Mouse (Mus musculus): ENCODE data around the gene Tgm1.
A peak's percentile ranks its signal among the peaks of the same experiment; 100 is the strongest.

Gene Tgm1

DNA sequence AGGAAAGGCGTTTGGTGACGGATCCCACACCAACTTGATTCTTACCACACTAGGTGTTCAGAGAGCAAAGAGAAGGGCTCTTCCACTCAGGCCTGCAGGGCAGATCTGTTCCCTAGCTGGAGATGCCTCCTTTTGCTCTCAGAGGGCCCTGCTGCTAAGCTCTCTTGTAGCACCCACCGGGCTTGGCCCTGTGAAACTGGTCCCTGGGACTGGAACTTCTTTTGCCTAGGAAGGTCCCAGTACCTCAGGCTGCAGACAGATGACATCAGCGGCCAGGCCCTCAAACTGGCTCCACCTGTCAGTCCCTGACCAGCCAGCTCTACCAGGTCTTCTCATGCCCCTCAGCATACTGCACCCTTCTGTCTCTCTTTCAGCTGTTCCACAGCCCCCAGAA, at the start of gene Tgm1:
Tgm1 (minus strand) TSS at position 198 of the 394 bp plus-strand sequence.
- no peak for DNase-seq

DNA sequence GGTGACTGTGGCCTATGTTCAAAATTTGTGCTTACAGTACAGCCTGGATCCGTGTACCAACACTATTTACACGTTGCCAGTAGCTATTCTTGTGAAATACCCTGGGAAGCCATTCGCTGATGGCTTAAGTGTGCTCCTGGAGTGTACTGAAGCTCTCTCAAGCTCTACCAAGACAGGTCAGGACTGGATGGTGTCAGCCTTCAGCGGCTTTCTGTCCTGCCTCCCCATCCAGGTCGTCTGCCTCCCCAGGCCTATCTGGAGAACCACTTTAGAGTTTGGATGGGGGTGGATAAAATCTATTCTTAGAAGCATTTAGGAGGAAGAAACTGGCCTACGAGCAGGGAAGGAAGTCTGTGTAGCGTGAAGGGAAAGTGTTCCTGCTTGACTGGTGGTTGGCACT, 49.4 kb upstream of the Tgm1 start:
- DNase-seq = no peak

DNA sequence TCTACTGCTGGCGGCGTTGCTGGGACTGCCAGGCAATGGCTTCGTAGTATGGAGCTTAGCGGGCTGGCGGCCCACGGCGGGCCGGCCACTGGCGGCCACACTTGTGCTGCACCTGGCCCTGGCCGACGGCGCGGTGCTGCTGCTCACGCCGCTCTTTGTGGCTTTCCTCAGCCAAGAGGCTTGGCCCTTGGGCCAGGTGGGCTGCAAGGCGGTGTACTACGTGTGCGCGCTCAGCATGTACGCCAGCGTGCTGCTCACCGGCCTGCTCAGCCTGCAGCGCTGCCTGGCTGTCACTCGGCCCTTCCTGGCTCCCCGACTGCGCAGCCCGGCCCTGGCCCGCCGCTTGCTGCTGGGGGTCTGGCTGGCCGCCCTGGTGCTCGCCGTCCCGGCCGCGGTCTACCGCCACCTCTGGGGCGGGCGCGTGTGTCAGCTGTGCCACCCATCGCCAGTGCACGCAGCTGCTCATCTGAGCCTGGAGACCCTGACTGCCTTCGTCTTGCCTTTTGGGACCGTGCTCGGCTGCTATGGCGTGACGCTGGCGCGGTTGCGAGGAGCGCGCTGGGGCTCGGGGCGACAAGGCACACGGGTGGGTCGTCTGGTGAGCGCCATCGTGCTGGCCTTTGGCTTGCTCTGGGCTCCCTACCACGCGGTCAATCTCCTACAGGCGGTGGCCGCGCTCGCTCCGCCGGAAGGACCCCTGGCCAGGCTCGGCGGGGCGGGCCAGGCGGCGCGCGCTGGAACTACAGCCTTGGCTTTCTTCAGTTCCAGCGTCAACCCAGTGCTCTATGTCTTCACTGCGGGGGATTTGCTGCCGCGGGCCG, 48.5 kb upstream of the Tgm1 start:
- DNase-seq = no peak

DNA sequence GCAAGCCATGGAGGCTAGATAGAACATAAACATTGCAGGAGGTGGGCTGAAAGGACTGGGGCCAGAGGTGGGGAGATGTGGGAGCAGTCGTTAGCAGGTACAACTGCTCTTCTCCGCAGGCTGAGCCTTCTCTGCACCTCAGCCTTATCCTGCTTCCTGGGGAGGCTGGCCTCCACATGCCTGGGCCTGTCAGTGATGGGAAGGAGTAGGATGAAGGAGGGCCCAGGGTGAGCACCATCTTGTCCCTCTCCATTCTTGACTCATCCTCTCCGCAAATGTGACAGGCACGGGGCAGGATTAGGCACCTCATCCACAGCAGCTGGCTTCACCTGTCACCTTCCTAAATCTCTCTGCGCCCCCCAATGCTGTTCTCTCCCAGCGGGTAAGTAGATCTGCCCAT, 47.4 kb upstream of the Tgm1 start, which contains the start of gene Ltb4r2:
Ltb4r2 (plus strand) TSS at position 266 of the 400 bp plus-strand sequence.
- no peak for DNase-seq

DNA sequence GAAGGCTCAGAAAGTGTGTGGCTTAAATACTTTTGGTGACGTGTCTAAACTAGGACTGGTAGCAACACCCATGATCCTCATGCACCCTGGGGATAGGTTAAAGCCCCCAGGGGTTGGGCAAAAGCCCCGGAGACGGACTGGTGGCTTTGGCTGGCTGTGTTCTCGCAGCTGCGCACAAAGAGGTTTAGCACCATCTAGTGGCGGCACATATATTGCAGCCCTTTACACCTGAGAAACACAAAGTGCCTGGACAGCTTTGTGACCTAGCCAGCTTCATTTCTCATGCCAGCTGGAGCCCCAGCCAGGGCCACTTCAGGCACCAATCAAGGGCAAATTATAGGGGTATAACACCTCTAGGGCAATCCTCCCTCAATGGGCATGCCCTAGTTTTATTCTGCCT, 46.4 kb upstream of the Tgm1 start:
- peak; percentile 80 for DNase-seq

DNA sequence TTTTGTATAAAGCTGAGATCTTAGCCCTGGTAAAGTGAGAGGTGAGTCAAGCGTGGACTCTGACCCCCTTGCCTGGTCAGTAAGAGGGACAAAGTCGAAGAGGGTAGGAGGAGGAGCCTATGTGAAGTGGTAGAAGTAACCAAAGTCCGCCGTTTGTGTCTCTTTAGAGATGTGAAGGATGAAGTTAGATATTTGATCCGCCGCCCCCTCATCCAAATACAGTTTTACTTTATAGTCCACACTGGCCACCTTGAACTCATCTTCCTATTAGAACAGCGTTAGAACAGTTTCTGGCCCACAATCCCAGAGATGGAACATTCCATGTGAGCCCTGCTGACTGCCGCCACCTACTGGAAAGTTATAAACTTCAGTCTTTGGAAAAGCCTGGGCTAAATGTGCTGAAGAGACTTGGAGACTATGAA, 44.6 kb upstream of the Tgm1 start, which contains the start of gene Cideb:
Cideb (minus strand) TSS at position 96 of the 422 bp plus-strand sequence.
- DNase-seq = no peak

DNA sequence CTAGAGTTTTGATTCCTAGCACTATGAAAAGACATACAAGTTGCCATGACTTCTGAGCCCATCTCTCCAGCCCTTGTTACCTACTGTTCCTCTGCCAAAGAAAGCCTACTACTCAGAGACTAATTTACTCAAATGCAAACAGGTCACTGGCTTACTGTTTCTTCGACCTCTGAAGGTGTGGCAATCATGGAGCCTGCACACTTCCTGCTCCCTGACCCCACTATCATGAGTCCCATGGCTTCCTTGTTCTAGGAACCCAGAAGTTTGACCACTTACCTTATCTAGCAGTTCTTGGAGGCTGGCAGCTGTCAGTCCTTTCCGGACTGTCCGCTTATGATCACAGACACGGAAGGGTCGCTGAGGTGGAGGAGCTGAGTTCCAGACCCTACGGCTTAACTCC, 43.8 kb upstream of the Tgm1 start:
- DNase-seq = no peak

DNA sequence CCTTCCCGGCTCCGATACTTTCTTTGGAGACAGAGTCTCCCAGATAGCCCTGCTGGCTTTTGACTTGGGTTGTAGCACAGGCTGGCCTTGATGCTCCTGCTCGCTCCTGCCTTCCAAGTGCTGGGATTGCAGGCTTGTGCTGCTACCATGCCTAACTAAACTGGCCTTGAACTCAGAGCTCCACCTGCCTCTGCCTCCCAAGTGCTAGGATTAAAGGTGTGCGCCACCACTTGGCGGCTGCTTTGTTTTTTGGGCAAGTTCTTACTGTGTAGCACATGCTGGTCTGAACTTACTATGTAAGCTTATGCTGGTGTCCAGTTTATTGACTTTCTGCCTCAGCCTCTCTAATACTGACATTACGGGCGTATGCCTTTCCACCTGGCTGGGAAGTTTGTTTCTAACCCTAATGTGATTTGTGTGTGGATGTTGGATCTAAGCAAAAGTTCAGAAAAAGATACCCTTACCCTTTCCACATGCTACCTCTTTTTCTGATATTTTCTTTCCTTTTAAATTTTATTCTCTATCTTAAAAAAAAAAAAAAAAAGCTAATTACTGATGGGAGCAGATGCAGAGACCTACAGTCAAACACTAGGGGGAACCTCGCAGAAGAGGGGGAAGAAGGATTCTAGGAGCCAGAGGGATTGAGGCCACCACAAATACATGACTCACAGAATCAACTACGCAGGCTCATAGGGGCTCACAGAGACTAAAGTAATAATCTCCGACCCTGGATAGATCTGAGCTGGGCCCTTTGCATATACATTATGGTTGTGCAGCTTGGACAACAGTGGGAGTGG, 33.5 kb upstream of the Tgm1 start:
- no peak for DNase-seq

DNA sequence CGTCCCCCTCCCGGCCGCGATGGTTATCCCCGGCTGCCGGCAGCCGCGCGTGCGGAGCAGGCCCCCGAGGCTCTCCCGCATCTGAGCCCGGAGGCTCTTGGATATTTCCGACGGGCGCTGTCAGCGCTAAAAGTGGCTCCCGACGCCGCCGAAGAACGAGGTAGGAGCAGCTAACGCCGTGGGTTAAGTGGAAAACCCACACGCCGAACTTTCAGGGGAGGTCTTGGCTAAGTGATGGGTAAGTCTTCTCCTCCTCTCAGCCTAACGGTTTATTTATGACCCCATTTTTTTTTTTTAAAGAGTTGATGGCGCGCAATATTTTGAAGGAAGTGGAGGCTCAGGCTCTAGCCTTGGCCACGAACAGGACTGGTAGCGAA, 32.1 kb upstream of the Tgm1 start:
- DNase-seq = no peak

DNA sequence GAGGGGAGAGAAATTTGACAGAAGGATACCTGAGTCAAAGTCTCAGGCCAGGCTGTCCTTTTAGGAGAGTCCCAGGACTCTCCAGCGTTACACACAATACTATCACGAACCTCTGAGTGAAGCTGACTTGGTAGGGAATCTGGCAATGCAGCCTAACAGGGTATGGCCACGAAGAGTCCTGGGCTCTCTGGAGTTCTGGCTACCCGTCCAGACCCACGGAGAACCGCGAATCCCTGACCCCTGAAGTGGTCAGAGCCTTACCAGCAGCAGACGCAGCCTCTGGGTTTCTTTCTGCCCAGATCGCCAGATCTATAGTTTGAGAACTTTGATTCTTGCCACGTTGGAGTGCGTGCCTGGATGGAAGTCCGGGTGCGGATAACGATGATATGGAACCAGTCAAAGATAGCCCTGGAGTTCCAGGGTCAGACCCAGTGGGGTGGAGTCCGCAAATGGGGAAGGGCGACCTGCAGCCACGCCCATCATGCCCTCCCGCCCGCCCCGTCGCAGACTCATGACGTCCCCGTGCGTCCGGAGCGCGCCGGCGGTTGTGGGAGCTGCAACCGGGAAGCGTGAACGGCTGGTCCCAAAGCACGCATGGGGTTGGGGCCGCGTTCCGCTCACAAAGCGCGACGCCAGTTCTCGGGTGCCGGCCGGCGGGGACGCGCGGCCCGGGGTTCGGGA, 31.6 kb upstream of the Tgm1 start, which contains the start of the genes Dhrs1 and Nop9:
Dhrs1 (minus strand) TSS at position 511 of the 681 bp plus-strand sequence.
Nop9 (plus strand) TSS at position 514 of the 681 bp plus-strand sequence.
- DNase-seq = peak; percentile 77

DNA sequence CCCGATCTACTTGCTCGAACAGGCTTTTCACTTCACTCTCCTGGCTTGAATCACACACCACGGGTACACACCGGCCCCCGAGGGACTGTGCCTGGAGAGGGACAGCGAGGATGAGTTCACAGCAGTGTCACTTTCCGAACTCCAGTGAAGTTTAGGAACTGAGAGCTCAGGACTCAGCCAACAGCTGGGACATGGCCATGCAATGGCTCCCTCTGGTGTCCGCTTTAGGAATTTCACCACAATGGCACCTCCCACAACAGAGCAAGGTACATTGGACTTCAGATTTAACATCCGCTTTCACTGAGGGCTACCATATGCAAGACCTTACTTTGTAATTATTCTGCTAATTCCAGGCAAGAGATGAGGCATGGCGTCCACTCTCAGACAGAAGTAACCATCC, 30.0 kb upstream of the Tgm1 start:
- DNase-seq = peak; percentile 68

DNA sequence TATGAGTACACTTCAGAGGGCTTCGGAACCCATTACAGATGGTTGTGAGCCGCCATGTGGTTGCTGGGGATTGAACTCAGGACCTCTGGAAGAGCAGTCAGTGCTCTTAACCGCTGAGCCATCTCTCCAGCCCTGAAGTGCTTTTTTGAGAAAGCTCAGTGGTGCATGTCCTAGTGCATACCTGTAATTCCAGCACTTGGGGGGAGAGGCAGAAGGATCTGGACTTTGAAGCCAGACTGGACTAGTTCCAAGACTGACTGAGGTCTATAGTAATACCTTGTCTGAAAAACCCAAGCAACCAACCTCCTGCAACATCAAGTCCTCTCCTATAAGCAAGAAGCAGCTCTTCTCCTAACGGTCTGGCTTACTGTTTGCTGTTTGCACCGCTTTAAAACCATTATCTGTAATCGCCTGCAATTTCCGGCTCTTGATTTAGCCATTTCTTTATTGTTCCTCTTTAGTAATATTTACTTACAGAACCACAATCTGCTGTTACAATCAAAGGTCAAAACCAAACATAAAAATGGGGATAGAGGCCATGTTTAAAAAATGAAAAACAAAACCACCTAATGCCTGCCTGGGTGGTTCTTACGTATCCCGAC, 23.5 kb upstream of the Tgm1 start:
- DNase-seq = no peak

DNA sequence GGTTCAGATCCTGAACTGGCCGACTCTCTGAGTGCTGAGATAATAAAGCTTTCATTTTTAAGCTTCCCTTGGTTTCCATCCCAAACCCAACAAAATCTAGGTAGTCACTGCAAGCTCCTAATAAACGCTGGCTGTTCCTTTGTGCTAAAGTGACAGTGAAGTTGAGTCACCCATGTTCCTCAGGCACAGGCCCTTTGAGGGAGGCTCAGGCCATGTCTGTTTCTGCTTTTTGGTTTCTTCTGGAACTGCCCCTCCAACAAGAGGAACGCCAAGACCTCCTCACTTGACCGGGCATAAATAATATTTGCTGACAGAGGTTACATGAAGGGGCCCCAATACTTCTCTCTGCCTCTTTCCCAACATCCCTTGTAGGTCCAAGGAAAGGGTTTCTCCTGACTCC, 22.0 kb upstream of the Tgm1 start:
- DNase-seq = no peak

DNA sequence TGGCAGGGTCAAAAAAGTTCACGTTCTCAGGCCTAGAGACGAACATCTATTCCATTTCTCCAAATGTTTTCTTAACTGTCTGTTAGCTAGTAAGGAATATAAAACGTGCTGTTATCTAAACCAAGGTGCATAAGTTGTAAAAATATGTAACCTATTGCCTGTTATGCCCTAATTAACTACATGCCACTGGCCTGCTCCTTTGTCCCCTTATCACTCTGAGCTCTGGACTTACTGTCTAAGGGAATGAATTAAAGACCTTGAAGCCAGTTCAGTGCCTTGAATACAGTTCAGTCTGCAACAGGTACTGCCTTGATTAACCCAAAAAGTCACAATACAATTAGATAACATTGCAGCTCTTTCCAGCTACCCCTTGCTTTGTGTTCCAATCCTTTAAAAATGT, 21.6 kb upstream of the Tgm1 start:
- no peak for DNase-seq

DNA sequence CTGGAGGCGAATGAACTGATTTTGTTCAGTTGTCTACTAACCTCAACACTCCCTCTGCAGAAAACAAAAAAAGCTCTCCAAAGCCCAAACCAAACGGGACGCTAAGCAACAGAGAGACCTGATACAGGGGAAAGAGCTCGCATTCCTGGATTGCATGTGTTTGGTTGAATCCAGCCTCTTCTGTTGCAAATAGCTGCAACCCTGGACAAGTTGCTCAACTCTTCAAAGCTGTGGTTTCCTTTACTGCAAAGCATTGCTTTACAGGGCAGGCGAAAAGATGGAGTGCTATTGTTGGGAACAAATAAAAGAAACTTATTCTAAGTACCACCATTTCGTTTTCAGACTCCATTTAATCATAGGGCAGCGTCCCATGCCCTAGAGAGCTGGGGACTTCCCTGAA, 21.1 kb upstream of the Tgm1 start:
- DNase-seq = no peak

DNA sequence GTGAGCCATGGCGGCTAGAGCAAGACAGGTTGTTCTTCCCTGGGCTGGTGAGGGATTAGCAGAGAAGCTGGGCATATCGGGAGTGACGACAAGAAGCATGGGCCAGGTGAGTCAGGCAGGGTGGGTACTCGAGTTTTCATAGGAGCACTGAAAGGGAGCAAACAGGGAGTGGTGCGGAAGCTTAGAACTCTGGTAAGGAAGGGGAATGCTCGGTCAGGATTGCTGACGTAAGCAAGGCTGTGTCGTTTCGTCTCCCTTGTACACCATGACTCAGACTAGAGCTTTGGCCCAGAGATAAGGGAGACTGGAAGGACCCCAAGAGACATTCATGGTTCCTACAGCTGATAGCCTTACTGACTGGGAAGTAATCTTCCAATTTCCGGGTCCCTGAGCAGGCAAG, 20.2 kb upstream of the Tgm1 start:
- no peak for DNase-seq

DNA sequence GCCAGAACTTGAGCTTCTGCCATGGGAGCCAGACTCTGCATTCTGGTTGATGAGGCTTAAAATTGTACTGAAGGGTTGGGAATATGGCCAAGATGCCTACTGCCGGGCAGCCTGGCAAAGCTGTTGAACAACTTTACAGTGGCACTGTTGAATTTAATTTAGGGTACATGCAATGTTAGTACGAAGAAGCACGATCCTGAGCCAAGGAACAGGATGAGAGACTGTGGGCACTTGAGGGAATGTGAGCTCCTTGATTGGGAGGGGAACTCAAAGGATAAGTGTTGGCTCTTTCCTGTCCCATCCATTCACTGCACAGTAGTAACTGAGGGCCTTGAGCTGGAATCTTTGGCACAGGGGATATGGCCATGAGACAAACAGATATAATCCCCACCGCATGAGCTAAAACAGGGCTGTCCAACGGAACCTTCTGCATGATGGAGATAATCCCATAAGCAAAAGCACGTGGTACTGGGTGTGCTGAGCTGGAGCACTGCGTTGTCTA, 16.9 kb upstream of the Tgm1 start:
- DNase-seq = no peak

DNA sequence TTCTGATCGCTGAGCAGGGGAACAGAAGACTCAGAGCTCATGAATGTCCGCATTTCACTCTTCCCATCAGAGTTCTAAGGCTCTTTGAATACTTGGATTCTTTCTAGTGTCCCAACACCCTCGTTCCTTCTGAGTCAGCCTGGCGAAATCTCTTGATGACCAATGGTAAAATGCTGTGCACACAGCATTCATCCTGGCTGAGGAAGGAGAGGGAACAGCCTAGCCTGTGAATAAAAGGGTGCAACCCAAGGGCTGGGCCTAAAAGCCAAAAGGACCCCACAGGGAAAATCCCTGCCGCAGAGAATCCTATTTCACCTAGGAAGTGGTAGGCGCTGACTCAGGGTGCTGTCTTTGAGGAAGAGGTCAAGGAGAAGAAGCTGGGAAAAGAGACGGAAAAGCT, 16.4 kb upstream of the Tgm1 start:
- DNase-seq = no peak

DNA sequence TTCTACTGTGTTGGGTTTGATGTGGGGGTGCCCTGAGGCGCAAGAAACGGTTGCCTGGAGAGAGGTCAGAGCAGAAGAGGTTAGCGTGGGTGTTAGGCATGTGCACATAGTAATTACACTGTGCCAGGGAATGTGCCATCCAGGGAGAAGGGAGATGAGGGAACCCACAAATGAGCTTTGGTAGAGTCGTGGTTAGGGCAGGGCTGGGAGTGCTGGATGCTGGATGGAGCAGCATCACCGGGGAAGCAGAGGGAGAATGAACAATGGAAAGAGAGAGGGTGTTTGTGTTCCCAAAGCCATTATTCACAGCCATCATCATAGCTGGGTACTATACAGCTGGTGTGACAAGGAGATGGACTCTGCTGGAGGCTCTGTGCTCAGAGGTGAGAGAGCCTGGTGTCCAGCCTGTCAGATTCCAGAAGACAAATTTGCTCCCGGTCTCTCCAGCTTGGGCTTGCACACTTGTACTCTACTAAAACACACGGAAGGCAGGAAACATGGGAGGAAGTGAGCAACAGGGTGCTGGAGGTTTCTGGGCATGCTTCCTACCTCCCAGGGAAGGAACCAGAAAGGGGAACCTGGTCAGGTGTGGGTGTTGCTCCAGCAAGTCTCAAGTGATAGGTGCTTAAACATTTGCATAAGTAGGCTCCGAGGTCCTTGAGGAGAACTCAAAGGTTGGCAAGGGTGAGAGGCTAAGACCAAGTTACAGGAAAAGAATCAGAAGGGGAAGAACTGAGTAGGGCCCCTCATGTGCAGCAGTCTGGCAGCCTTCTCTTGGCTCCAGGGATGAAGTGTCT, 14.4 kb upstream of the Tgm1 start:
- no peak for DNase-seq

DNA sequence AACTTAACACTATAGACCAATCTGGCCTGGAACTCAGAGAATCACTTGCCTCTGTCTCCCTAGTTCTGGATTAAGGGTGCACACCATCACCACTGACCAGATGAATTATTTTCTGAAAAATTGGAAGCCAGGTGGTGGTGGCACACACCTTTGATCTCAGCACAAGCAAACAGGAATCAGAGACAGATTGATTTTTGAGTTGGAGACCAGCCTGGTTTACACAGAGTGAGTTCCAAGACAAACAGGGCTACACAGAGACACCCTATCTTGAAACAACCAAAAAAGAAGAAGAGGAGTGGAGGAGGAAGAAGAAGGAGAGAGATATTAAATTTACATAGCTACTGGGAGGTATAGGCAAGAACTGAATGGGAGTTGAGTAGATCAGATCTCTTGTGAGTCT, 12.5 kb upstream of the Tgm1 start:
- no peak for DNase-seq

DNA sequence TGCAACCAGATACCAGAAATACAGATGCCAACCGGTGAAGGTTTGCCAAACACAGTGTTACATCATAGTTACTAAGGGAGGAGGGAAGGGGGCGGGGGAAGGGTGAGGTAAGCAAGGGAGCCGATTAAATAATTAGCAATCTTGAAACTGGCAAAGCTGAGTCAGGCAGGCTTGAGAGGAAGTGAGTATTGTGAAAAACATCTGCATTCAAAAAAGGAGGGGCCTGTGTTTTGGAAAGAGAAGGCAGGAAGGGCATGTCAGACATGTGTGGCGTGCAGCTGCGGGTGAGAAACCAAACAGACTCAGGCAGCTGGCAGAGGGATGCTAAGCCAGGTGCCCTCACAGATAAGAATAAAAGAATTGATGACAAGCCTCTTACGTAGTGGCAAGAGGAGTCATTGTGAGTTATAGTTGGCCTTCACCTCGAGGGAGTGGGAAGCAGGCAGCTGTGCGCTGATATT, 10.7 kb upstream of the Tgm1 start:
- no peak for DNase-seq

DNA sequence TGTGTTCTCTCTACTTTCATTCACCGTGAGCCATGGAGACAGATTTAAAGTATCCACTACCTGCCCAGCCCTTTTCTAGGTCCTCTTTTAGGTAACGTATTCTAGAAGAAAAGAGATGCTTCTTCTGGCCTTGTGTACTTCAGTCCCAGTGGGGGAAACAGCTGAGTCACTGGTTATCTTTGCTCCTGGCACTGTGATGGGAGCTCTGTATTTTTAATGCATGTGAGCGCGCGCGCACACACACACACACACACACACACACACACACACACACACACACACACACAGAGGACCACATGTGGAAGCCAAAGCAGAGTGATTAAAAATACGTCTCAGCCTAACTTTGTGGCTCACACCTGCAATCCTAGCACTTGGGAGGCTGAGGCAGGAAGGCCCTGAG, 9.7 kb upstream of the Tgm1 start:
- no peak for DNase-seq
